Mouse (Mus musculus): ENCODE measurements around the gene Lbh. TPM values are rescaled to one million over a fixed set of nuclear protein-coding genes. Genes with fewer than 3 reads are reported as not detected.

The Lbh gene
- total RNA-seq, 2 experiments from 2014 or later, result 4.0 to 6.1 TPM

DNA sequence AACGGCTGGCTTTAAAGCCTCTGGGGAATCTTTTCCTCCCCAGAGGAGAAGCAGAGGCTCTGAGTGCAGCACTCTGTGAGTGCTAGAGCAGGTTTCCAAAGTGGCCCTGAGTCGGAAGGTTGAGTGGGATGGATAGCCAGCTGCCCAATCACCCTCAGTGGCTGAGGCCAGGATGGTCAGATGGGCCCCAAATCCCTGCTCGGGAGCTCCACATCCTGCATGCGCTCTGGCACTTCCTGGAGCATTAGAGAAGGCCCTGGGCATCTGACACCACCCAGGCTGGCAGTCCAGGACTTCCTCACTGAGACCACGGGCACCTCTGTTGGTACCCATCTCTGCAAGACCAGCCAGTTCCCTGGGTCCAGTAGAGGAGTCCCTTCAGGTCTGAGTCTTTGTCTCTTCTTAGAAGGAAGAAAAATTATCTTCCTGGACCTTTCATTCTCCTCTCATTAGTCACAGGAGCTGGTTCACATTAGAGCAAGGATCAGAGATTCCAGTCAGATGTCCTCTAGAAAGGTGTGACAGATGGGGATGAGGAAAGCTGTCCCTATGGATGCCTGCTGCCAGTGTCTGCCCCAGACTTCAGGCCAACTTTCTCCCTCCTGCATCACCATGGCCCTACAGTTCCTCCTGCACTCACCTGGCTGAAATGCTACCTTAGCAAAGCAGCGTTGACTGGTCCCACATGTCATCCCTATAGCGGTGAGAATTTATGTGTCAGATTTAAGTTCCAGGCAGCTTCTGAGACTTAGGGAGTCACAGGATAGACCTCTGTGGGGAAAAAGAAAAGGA is 8.8 kb upstream of the Lbh start:
- ATAC-seq (replicated peaks; ENCODE audit: low FRiP score, poor library complexity, severe bottlenecking), result no peak

DNA sequence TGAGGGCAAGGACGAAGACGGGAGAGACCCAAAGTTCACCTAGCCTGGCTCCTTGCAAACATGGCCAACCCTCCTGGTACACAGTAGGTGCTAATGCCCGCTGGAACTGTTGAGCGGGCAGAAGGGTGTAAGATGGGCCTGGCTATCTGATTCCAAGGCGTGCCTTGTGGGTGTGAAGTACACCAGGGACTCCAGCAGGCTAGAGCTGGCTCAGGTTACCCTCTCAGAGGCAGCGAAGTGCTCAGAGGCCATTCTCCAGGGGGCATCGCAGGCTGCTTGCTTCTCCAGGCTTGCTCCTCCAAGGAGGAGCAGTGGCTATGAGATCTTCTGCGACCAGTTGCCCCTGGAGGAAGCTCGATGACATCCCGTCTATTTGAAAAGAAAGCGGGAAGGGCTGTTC is 6.8 kb upstream of the Lbh start:
- no peak for ATAC-seq (replicated peaks; ENCODE audit: low FRiP score, poor library complexity, severe bottlenecking)

DNA sequence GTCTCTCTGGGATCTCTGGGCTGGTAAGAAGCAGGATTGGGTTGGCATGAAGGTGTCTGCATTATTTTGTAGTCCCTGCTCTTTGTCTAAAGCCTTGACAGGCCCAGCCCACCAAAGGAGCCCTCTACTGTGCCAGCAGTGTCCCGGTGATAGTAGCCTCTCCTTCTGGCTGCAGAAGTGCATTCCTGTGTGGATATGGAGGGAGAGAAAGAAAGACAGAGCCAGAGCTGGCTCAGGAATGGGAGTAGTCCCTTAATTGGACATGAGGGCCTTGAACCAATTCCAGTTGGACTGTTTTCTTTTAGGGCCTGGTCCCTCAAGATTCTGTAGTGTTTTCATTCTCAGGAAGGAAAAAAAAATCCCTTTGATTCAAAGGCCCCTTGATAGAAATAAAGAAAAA is 6.4 kb upstream of the Lbh start:
- no peak for ATAC-seq (replicated peaks; ENCODE audit: low FRiP score, poor library complexity, severe bottlenecking)

DNA sequence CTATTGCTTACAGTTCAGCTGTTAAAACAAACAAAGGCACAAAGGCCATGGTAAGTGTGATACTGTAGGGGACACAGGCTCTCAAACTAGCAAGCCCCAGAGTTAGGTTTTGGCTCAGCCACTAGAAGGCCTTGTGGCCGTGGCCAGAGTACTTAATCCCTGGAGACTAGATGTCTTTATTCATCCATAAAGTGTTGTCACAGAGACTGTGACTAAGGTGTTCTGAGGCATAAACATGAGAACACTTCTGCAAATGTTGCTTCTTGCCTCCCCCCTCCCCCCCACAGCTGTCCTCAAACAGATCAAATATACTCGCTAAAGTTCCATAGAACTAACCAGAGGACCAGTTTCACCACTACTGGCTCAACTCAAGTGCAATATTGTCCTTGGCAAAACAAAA is 4.0 kb upstream of the Lbh start:
- no peak for ATAC-seq (replicated peaks; ENCODE audit: low FRiP score, poor library complexity, severe bottlenecking)

DNA sequence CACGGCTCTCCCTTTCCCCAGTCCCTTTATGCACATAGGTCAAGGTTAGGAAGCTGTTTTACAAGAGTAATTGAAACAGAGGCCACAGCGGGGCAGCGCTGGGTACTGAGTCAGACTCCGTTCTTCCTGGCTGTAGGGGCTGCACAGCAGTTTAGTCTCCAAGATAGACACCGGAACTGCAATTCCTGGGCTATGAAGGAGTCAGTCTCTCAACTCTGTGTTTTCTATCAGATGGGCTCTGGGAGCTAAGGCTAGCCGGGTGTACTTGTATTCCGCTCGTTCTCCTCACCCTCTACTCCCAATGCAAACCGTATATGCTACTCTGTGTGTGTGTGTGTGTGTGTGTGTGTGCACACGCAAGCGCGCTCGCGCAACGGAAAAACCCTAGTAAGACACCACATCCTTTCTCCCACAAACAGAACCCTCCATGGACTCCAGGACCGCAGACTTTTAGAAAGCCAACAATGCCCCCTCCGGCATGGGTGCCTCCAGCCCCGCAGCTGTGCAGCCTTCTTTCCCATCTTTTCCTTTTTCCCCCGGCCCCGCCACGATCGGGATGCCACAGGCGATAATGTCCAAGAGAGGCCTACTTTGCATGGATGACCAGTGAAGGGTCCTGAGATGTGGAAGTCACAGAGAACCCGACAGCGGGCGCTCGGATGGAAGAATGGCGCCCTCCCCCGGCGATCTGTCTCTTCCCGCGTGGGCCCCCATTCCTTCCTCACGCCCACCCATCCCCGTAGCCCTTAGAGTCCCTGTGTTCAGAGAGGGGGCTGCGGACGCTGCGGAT is 669 bp upstream of the Lbh start:
- no peak for ATAC-seq (replicated peaks; ENCODE audit: low FRiP score, poor library complexity, severe bottlenecking)

DNA sequence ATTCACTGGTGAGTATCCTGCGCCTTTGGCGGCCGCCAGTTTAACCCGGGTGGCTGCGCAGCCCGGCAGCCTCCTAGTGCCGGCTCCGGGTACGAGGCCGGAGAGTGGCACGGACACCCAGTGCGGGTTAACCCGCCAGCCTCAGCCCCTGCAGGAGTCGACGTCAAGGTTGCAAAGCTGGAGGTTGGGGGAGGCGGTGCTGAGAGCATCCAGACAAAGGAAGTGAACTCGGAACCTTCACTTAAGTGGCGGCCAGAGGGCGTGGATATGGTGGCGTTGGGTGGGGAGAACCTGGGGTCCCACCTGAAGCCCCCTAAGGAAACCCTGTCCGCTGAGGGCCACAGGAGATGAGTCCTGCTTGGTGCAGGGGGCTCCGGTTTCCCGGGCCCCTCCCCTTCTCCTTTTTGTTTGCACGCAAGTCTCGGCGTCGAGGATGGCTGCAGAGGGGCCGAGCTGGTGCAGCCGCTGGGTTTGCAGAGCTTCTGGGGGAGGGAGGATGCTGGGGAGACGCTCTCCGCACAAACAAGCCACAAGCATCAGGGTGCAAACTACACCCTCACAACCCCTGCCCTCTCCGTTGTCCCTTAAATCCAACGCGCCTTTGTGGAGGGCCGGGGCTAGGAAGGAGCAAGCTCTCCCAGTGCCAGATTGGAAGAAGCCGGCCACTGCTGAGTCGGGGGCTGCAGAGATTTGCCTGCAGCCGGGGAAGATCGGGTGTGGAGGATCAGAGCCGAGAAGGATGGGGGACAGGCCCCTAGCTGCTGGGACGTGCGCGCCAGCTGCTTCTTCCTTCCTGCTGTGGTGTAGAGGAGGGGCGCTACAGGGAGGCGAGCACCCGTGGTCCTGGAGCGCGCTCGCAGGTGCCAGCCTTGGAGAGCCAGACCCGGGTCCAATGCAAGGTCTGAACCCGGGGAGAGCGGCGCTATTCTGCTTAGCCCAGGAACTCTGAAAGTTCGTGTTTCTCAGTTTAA is 751 bp downstream of the Lbh start:
- ATAC-seq (replicated peaks; ENCODE audit: low FRiP score, poor library complexity, severe bottlenecking), result no peak

DNA sequence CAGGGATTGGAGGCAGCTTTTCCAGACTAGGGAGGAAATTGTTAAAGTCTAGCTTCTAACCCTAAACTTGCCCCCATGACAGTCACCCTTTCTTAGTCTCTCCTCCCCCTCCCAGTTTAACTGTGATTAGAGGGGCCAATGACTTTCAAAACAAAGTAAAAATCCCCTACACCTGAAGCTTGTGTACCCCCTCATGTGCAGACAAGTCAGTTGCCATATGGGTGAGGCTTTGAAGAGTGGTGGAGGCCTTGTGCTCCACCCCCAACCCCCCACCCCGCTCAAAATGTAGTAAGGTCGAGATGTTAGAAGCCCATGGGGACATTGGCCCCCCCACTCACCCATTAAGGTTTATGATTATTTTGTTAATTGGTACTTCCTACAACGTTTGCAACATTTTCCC is 1.5 kb downstream of the Lbh start:
- ATAC-seq (replicated peaks; ENCODE audit: low FRiP score, poor library complexity, severe bottlenecking), result no peak

DNA sequence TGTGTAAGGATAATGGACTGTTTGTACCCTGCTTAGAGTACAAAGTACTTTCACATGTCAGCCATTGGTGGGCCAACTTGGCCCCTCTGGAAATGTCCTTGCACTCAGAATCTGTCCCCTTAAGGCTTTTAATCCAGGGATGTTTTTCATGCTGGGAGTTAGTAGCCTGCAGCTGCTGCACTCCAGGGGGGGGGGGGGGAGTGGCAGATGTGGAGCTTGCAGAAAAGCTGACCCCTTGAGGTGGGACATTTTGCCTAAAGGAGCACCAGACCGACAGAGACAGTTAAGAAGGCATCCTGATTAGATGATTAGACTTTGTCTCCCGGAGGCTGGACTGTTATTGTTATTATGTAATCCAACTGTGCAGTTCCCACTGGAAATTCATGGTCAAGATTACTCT is 2.3 kb downstream of the Lbh start:
- ATAC-seq (replicated peaks; ENCODE audit: low FRiP score, poor library complexity, severe bottlenecking), result no peak

DNA sequence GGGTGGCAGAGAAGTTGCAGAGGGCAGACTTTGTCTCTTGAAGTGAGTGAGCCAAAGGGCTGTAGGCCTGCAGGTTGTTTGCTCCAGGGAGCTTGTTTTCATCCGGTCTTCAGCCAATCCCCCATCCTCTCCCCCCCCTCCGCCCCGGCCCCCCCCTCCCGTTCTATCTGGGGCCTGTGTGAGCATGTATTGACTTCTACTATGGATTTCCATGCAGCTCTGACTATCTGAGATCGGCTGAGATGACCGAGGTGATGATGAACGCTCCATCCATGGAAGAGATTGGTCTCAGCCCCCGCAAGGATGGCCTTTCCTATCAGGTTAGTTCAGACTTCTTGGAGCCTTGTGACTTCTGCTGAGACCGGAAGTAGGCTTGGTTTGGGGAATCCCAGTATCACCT is 2.9 kb downstream of the Lbh start:
- ATAC-seq (replicated peaks; ENCODE audit: low FRiP score, poor library complexity, severe bottlenecking), result no peak

DNA sequence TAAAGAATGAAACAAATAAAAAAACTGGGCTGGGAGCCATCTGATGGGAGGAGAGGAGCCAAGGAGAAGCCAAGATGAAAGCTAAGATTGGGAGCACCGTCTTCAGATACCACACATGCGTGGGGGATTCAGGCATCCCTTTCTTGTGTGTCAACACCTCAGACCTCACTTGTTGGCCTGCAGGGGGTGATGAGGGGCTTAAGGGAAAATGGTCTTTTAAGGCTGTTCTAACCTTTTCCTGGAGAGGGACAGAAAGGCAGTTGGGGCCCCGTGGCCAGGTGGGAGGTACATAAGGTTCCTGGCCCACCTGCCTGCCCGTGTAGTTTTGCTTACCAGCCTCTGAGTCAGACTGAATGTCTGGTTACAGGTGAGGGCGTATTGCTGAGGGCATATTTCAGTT is 4.1 kb downstream of the Lbh start:
- ATAC-seq (replicated peaks; ENCODE audit: low FRiP score, poor library complexity, severe bottlenecking), result no peak

DNA sequence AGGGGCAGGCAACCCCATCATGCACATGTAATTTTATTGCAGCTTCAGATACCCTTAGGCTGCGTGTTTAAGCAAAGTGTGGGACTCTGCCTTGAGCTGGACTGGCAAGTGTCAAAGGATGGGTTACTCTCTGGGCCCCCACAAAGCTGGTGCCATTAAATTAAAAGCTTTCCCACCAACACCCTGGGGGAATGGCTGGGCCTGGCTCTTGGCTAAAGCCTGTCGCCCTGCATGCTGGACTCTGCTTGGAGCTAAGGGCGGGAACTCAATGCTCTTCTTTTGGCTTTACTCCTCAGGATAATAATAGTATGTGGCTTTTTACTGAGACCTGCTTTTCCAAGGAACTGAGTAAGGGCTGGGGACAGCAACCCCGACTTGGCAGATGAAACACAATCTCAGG is 5.2 kb downstream of the Lbh start:
- no peak for ATAC-seq (replicated peaks; ENCODE audit: low FRiP score, poor library complexity, severe bottlenecking)

DNA sequence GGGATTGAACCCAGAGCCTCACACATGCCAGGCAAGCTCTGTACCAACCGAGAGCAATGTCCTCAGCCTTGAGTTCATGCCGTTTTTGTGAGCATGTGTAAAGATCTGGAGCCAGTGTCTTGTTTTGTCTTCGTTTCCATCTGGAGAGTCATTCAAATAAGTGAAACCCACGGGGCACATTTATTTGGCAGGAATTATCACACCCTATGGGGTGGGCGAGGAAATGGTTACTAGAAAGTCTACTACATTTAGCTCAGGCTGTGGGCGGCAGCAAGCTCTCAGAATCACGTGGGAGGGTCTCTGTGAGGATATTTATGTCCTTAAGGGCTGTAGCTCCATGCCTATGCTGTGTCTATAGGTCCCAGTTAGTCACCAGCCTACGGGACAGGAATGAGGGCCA is 6.2 kb downstream of the Lbh start:
- no peak for ATAC-seq (replicated peaks; ENCODE audit: low FRiP score, poor library complexity, severe bottlenecking)

DNA sequence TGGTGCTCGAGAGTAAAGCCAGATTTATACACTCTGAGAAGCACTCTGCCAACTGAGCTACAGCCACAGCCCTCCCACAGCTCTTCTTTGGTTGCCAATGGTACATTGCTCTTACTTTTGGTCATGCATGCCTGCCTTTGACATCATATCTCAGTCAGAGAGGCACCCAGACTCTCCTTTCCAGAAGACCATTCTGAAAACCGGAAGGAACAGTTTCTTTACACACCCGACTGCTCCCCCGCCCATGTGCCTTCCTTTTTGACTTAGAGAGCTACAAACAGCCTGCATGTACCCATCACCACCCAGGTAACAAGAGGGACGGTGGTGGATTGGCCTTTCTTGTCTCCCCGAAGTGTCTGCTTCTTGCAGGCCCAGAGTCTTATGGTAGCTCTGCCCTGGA is 7.0 kb downstream of the Lbh start:
- ATAC-seq (replicated peaks; ENCODE audit: low FRiP score, poor library complexity, severe bottlenecking), result no peak

DNA sequence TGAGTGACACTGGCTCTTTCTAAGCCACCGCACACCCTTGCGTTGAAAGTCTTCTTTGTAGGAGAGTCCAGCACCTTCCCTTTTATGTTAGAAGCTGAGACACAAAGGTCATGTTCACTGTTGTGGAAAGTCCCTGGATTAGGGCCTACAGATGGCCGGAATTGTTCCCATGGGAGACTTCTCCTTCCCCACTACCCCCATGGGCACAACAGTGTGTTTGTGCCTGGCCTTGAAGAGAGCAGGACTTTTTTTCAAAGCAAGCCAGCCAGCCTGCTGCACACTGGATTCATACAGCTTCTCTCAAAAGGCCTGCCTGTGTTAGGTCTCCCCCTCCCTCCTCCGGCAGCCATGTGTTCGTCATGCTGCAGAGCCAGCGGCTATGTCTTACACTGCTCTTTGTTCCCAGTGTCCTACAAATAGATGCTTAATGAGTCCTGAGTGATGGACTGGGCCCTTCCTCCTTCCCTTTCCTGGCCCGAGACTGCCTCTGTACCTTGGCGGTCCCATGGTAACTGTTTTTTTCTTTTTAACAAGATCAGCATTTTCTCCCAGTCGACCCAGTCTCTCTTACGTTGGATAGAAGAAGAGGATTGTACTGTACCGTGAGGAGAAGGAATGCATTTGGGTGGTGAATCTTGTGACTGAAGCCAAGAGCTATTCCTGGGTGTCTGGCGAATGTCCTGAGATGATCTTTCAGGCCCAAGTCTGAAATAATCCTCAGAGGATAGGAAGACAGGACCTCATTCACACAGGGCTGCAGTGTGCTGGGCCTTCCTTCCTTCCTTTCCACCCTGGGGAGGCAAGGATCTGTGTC is 7.9 kb downstream of the Lbh start:
- ATAC-seq (replicated peaks; ENCODE audit: low FRiP score, poor library complexity, severe bottlenecking), result no peak

DNA sequence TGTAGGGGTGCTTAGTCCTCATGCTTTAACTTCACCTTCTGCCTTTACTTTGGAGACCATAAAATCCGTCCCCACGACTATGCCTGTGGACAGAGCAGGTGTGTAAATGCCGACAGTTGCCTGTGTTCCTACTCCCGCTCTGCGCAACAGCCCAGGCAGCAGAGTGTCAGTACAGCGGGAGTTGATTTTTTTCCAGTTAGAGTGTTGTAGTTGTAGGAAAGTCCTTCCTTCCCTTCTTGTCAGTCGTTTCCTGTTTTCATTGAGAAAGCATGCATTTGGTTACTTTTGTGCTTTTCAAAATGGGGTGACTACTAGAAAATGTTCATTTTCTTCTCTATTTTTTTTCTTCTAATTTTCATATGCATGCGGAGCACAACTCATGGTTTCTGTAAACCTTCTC is 8.9 kb downstream of the Lbh start:
- no peak for ATAC-seq (replicated peaks; ENCODE audit: low FRiP score, poor library complexity, severe bottlenecking)

DNA sequence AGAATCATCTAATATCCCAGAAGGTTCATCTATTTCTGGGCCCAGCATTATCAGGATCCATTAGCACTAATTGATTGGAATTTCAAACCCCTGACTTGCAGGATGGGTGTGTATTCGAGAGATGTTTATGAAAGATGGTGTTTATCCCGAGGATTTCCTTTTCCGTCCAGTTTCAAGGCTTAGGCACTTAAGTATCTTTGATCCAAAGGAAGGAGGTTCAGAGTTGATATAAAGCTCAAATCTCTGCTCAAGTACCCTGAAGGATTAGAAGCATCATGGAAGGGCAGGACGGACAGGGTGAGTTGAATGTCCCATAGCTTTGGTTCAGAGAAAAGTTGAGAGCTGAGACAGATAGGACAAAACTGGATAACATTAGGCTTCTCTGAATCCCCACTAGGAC is 15.0 kb downstream of the Lbh start:
- ATAC-seq (replicated peaks; ENCODE audit: low FRiP score, poor library complexity, severe bottlenecking), result no peak

DNA sequence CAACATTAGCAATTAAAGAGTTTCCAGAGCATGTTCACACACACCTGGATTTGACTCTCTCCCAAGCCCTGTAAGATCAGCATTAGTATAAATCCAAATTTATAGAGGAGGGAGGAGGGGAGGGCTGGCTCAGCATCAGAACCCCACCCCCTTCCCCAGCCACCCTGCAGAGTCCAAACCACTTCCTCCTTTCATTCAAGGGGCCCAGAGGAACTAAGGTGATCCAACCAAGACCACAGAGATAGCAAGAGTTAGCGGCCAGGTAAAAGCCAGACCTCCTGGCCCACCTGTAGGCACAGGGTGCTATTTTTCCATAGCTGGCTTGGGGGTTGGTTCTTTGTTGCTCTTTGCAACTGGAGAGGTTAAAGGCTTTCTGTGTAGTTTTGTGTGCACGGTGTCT is 16.0 kb downstream of the Lbh start:
- no peak for ATAC-seq (replicated peaks; ENCODE audit: low FRiP score, poor library complexity, severe bottlenecking)

DNA sequence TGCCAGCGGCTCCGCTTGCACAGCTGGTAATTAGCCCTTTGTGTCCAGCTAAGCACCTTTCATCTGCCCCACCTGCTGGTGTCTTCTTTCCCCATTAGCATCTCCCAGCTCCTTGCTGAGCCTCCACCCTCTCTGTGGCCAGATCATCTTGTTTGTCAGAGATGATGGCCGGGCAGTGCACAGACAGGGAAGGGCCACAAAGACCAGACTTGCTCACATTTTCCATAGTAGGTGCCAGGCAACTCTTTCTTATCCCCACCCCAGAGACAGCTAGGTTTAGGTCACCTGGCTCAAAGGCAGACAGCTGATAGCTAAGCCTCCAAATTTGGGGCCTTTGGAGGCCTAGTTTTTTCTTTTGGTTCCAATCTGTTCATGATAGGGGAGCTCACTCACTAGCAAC is 16.5 kb downstream of the Lbh start:
- ATAC-seq (replicated peaks; ENCODE audit: low FRiP score, poor library complexity, severe bottlenecking), result no peak

DNA sequence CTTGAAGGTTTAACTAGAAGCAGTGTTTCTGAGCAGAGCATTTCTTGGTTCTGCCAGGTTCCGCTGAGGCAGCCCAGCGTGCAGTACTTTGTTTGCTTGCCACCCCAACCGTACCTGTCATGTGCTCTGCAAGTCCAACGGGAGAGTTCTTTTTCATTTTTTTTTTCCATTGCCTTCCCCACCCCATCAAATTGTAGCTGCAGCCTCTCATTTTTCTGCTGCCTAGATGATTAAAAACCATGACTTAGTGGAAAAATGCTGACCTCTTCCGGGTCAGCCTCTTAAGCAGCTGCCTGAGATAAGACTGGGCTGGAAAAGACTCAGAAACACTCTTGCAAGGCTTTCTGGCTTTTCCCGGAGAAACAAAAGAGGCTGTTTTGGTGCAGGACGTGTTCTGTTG is 17.8 kb downstream of the Lbh start:
- no peak for ATAC-seq (replicated peaks; ENCODE audit: low FRiP score, poor library complexity, severe bottlenecking)

DNA sequence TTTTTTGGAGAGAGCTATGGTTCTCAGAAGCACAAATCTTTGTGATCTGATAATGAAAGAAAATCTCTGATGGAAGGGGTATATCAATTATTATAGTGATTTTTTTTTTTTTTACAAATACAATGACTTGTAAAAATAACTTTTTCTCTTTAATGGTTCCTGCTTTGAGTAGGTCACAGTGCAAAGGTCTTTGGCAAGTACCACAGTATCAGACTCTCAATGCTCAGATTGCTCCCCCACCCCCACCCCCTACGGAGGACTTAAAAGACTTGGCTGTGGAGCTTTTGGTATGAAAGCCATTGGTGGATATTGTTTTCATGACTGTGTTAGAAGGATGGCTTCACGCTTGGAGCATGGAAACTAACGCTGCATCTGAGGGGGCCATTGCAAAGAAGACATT is 18.2 kb downstream of the Lbh start:
- ATAC-seq (replicated peaks; ENCODE audit: low FRiP score, poor library complexity, severe bottlenecking), result no peak

Measured in erythroblast, adult 5-6 weeks (primary cell).